Mouse (Mus musculus) neural tube, embryonic 10.5 days (tissue): Measurements from ENCODE around the gene Mrpl33.
"Not testable (repeated sequence)": the region's sequence is repeated elsewhere in the genome, so short reads cannot be mapped to it uniquely, and the experiment has no call there.

Experiments used
- DNase-seq: peaks from one replicate; pipeline ENCODE4 v3.0.0-alpha.2; 2017; ENCODE audit warnings: low spot score; ENCODE audit errors: extremely low spot score

The Mrpl33 gene

GRCm38 (mm10) chr5:31596481-31597429 is at the start of gene Mrpl33:
Gene Mrpl33, plus strand, starts transcription at chr5:31596935.
- DNase-seq, result peak; percentile 45

- no peak for DNase-seq
These were observed 37.3 kb upstream of the Mrpl33 start for GRCm38 (mm10) chr5:31559401-31559800.

- no peak for DNase-seq
These were observed 36.4 kb upstream of the Mrpl33 start for GRCm38 (mm10) chr5:31560352-31560751.

DNA sequence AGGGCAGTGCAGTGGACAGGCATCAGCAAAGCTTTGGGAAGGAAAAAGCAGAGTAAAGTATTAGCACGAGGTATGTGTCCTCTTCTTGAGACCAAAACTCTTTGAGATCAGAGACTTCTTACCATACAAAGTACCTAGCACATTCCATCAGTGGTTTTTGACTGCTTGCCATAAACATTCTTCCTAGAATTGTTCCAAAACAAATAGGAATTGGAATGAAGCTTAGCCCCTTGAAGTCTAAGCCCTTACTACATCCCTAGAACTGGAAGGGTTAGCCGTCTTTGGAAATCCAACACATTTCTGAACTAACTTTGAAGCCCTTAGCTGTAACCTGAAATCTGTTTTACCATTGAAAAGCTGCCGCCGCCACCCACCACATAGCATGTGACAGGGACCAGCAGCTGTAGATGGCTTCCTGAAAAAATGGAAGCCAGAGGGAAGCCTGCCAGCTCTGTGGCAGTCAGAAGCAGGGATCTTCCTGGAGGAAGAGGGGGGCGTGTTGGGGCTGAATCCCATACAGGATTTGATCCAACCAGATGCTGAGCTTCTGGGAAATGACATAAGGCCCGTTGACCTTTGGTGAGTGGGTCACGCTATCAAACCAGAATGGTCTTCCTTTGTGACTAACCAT is 34.6 kb upstream of the Mrpl33 start:
- no peak for DNase-seq

- peak; percentile 76 for DNase-seq
These were observed 33.2 kb upstream of the Mrpl33 start for GRCm38 (mm10) chr5:31563496-31563895.

DNA sequence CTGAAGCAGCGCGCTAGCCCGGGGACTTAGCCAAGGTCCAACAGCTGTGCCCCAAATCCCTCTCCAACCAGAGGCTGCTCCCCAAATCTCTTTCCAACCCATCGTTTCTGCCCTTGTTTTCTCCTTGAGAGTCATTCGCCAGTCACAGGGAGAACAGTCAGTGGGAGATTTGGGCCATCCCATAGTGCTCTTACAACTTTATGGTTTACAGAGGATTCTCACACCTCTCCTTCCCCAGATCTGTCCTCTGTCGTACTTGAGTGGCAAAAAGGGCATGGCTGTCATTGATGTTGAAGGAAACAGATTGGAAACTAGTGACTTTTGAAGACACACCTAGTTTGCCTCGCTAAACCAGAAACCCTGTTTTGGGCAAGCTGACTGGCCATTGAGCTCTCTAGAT is 32.8 kb upstream of the Mrpl33 start:
- DNase-seq, result no peak

DNA sequence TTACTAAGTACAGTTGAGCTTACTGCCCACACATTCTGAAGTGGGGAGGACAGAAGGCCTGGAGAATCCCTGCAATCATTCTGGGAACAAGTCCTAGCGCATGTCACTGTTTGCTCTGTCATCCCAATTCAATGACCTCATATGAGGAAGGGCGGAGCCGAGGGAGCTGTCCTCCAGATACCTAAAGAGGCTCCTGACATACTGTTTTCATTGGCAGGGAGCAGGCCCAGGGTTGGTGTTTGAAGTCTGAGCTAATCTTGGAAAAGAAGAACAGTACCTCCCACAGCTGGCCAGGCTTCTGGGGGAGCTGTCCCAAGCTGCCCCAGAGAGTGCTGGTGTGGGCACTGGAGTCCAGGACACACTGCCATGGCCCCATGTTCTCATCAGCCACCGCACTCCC is 31.8 kb upstream of the Mrpl33 start:
- no peak for DNase-seq

DNA sequence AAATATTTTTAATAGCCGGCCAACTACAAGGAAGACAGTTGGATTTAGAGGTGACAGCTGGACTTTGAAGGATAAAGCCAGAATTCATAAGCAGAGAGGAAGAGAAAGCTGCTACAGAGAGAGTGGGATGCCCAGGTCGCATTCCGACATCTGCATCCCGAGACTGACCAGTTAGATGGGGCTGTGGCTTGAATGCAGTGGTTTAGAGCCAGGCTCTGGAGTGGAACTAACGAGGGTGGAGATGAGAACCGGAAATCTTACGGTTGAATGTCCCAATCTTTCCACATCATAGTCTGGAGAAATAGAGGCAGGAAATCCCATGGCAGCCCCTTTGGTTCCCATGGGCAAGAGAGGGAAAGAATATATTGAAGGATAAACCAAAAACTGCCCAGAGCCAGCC is 30.7 kb upstream of the Mrpl33 start:
- DNase-seq, result no peak

GRCm38 (mm10) chr5:31566457-31566856 is 30.3 kb upstream of the Mrpl33 start:
- no peak for DNase-seq

DNA sequence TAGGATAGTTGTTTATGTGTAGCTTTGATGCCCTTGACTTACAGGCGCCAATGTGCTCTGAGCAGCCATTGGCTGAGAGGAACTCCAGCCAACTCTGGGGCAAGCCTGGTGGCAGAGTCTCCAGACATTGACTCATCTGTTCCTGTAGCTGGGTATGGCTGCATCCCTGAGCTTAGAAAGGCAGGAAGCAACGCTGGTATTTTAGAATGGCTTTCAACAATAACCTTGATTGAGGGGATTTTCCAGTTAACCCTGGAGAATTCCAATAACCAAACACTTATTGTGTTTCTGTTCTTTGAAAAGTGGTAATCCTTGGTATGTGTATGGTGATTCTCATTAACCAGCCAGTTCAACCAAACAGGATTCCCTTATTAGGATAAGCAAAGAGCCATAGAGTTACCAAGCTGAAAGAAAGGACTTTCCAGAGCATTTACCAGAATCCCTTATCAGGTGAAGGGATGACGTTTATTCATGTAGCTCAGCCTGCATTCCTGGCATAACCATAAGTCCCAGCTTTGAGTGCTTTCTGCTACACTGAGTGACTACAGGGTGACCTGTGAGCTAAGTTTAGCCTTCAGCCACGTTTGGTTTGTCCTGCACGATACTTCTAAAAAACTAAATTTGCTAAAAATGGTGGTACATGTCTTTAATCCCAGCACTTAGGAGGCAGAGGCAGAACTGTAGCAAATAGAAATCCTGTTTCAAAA is 28.6 kb upstream of the Mrpl33 start:
- DNase-seq, result no peak

DNA sequence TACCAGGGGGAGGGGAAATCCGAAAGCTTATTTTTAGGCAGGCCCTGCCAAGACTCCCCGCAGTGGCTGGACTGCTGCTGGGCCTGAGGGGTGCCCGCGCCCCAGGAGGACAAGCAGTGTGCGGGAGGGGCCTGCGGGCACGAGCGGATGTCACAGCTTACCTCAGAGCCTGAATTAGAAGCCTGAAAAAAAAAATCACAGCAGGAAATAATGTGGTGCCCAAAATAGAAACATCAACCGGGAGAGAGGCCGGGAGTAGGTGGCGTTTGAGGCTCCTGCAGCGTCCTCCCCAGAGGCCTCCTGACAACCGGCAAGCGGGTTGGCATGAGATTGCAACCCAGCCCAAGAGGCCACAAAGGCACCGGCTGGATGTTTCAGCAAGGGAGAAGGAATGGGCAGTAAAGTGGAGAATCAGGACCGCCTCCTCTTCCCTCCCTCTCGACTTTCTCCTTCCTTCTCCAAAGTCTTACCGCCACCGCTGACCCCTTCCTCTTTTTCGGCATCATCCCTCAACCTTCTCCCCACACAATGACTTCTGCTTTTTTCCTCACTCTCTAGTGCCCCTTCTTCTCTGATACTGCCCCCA is 25.6 kb upstream of the Mrpl33 start:
- DNase-seq, result no peak

DNA sequence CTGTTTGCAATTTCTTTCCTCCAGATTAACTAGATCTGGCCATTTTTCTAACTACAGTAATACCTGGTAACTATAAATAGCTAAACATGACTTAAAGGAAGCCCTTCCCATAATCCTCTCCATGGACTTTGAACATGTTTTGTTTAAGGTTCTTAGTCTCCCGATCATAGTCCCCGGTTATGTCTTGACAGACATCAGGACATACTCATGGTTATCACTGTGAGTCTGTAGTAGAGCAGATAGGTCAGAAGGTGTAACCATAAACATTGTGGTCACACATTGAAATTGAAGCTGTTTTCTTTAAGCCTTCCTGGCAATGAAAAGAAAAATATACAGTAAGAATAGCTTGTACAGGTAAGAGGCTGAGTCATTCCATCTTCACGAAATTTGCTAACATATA is 23.0 kb upstream of the Mrpl33 start:
- DNase-seq, result no peak

DNA sequence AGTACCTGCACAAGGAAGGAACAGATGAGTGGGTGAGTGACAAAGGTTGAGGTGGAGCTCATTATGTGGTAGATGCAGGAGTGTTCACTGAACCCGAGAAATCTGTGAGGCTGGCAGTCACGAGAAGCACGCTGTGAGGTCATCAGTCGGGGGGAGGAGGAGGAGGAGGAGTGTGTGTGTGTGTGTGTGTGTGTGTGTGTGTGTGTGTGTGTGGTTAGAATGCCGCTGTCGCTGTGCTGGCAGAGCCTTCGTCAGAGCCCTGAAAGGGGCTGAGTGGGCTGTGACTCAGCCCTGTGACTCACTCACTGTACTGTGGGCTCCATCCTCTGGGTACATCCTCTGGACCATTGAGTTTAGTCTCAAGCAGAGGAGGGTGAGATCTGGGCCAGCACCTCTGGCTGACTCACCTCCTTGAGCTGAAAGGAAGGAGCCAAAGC is 20.2 kb upstream of the Mrpl33 start:
- no peak for DNase-seq

GRCm38 (mm10) chr5:31581263-31581662 is 15.5 kb upstream of the Mrpl33 start:
- DNase-seq, result no peak

DNA sequence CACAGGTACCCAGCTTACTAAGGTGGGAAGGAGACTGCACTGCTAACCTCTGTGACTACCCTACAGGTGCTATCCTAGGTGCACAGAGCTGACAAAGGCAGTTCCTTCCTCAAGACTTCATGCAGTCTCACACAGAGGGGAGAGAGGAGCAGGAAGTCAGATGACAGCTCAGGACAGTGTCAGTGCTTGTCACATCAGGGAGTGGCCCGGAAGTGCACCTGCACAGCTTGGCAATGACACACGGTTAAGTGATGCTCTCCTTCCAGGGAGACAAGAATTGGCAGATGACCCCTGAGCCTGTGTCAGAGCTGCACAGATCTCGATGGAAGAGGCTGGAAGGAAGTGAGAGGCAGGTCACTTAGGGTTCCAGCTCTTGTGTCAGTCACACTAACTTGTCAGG is 14.8 kb upstream of the Mrpl33 start:
- DNase-seq, result no peak

- no peak for DNase-seq
These were observed 13.5 kb upstream of the Mrpl33 start for GRCm38 (mm10) chr5:31583261-31583660.

DNA sequence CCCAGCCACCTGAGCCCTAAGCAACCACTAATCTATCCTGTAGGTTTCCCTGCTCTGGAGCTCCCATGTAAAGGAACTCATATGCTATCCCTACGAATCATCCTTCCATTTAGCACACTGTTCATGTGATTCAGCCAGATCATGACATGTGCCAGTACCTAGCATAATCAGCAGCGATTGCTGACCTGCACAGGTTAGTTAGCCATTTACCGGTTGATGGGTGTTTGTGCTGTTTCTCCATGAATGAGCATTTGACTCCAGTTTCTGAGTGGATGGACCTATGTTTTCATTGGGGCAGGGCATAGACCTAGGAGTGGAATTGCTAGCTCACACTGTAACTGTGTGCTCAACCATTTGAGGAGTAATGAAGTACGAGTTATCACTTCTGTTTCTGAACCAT is 11.2 kb upstream of the Mrpl33 start:
- no peak for DNase-seq

DNA sequence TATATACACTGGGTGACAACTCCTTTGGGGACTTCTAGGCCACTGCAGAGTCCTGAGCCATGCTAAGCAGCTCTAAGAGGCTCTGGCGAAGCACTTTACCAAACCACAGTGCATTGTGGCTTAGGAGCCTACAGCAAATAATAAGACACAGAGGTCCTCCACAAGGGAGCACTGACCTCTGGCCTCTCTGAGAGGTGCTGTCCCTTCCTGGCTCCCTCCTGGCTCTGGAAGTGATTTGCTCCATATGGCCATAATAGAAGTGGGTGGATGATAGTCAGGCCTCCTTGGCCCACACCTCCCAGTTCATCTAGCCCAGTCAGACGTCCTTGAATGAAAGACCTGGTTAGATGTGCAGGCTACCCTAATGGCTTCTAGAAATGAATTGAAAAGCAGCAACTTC is 8.7 kb upstream of the Mrpl33 start:
- DNase-seq, result no peak

GRCm38 (mm10) chr5:31588672-31589071 is 8.1 kb upstream of the Mrpl33 start:
- DNase-seq, result not testable (repeated sequence)

GRCm38 (mm10) chr5:31589711-31590319 is 6.9 kb upstream of the Mrpl33 start:
- DNase-seq, result no peak

- no peak for DNase-seq
These were observed 5.6 kb upstream of the Mrpl33 start for GRCm38 (mm10) chr5:31591122-31591521.
